Mouse (Mus musculus): ENCODE results near the gene Synj1.

DNA sequence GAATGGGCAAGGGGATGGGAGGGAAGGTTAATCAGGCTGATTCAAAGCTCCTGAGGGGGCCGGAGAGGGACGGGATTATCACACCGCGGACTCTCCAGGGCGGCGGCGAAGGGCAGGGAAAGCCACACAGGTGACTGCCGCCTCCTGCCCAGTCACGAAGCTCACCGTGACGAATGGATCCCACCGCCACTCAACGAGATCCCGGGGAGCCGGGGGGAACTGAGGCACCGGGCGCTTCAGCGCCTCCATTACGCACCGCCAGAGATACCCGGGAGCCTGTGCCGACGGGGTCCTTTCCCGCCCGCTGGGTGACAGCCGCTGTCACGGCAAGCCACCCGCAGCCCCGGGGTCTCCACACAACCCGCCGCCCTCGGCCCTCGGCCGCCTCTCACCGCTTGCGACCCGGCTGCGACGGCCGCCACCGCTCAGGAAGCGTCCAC, 507 bp downstream of the Synj1 start:
- TF ChIP-seq ETS1 (conservative IDR thresholded peaks at IDR 0.05; ENCODE audit: low read depth, low read length) = no peak
- TF ChIP-seq CTCF (conservative IDR thresholded peaks at IDR 0.05 in 1 of 2, IDR thresholded peaks at IDR 0.05 in 1 of 2; ENCODE audit: low read depth in 2 of 2, low read length in 2 of 2) = no peak
- no peak for TF ChIP-seq RCOR1 (conservative IDR thresholded peaks at IDR 0.05; ENCODE audit: low read depth, low read length)
- no peak for TF ChIP-seq PAX5 (IDR thresholded peaks at IDR 0.05; ENCODE audit: low read length)
- no peak for TF ChIP-seq RAD21 (IDR thresholded peaks at IDR 0.05; ENCODE audit: low read depth, low read length)
- TF ChIP-seq UBTF (IDR thresholded peaks at IDR 0.05; ENCODE audit: low read depth, low read length) = peak; percentile 70; the same call in 1 of the 2 replicates
- no peak for TF ChIP-seq EP300 (IDR thresholded peaks at IDR 0.05; ENCODE audit: low read length)
- TF ChIP-seq POLR2A (IDR thresholded peaks at IDR 0.05; ENCODE audit: low read depth, low read length) = no peak
- no peak for TF ChIP-seq TCF12 (IDR thresholded peaks at IDR 0.05; ENCODE audit: low read depth, low read length)
- no peak for TF ChIP-seq ELF1 (IDR thresholded peaks at IDR 0.05; ENCODE audit: low read depth, low read length)
